Mouse (Mus musculus) MEL (cell line): ENCODE measurements around the gene Chd1. TPM values are rescaled to one million over a fixed set of nuclear protein-coding genes. Genes with fewer than 3 reads are reported as not detected.

ENCODE experiments used
- DNase-seq: peaks from one replicate; pipeline ENCODE4 v3.0.0; 2011; ENCODE audit warnings: low read depth, low spot score
- H3K27ac ChIP-seq: 2 replicates; pipeline ENCODE4 v1.5.1; 2012; ENCODE audit warnings: low read depth, mild to moderate bottlenecking, control low read depth, low read length, moderate library complexity; ENCODE audit not compliant: control insufficient read depth
- H3K27me3 ChIP-seq, 2 experiments: fragments of 150-350 bp in 1 of 2; sonication (generic) in 1 of 2; 2 replicates each; pipeline ENCODE4 v1.6.1; 2012; ENCODE audit warnings: low read length in 2 of 2, mild to moderate bottlenecking in 2 of 2, improper control_type of control experiment in 1 of 2, moderate library complexity in 1 of 2; ENCODE audit not compliant: insufficient read depth in 2 of 2, control insufficient read depth in 1 of 2
- H3K36me3 ChIP-seq, 2 experiments: 2 replicates each; pipeline ENCODE4 v1.6.1; 2012 to 2014; ENCODE audit warnings: low read length in 2 of 2, improper control_type of control experiment in 1 of 2, inconsistent platforms in 1 of 2, mild to moderate bottlenecking in 1 of 2; ENCODE audit not compliant: insufficient read depth in 2 of 2, control insufficient read depth in 1 of 2
- H3K4me1 ChIP-seq, 2 experiments: fragments of 150-350 bp in 1 of 2; sonication (generic) in 1 of 2; 2 replicates each; pipeline ENCODE4 v1.6.1; 2012; ENCODE audit warnings: low read length in 2 of 2, improper control_type of control experiment in 1 of 2, mild to moderate bottlenecking in 1 of 2; ENCODE audit not compliant: insufficient read depth in 2 of 2, control insufficient read depth in 1 of 2
- H3K4me3 ChIP-seq, 2 experiments: fragments of 150-350 bp in 1 of 2; sonication (generic) in 1 of 2; 2 replicates each; pipeline ENCODE4 v1.5.1; 2012; ENCODE audit warnings: low read depth in 2 of 2, low read length in 2 of 2, mild to moderate bottlenecking in 2 of 2, moderate library complexity in 2 of 2, control low read depth in 1 of 2, improper control_type of control experiment in 1 of 2; ENCODE audit not compliant: control insufficient read depth in 1 of 2, insufficient read depth in 1 of 2
- H3K79me2 ChIP-seq: 2 replicates; pipeline ENCODE4 v1.6.1; 2012; ENCODE audit warnings: mild to moderate bottlenecking, low read length, moderate library complexity; ENCODE audit not compliant: control insufficient read depth, poor library complexity, insufficient read depth
- H3K9ac ChIP-seq: 2 replicates; pipeline ENCODE4 v1.6.1; 2012; ENCODE audit warnings: low read depth, mild to moderate bottlenecking, control low read depth, low read length, moderate library complexity; ENCODE audit not compliant: control insufficient read depth, poor library complexity, severe bottlenecking
- H3K9me3 ChIP-seq: fragments of 150-350 bp; sonication (generic); replicated peaks from 2 replicates; pipeline ENCODE4 v1.6.1; 2012; ENCODE audit warnings: mild to moderate bottlenecking, low read length, improper control_type of control experiment, moderate library complexity; ENCODE audit not compliant: insufficient read depth
- CHD2 ChIP-seq: IDR thresholded peaks from 2 replicates; pipeline ENCODE4 v1.6.1; 2011; ENCODE audit warnings: low read length, improper control_type of control experiment
- CTCF ChIP-seq, 3 experiments: IDR thresholded peaks in 2 of 3; conservative IDR thresholded peaks in 1 of 3; 2 replicates each; pipeline ENCODE4 v1.5.1; 2011 to 2012; ENCODE audit warnings: low read length in 3 of 3, low read depth in 2 of 3, mild to moderate bottlenecking in 2 of 3, improper control_type of control experiment in 1 of 3, inconsistent platforms in 1 of 3, mixed read lengths in 1 of 3, moderate library complexity in 1 of 3; ENCODE audit not compliant: control insufficient read depth in 1 of 3, insufficient read depth in 1 of 3, poor library complexity in 1 of 3, severe bottlenecking in 1 of 3
- ETS1 ChIP-seq: IDR thresholded peaks from 2 replicates; pipeline ENCODE4 v1.6.1; 2012; ENCODE audit warnings: low read depth, mild to moderate bottlenecking, inconsistent platforms, low read length, improper control_type of control experiment, moderate library complexity
- JUND ChIP-seq: IDR thresholded peaks from 2 replicates; pipeline ENCODE4 v1.6.1; 2011; ENCODE audit warnings: low read depth, mild to moderate bottlenecking, improper control_type of control experiment, low read length
- KAT2A ChIP-seq: conservative IDR thresholded peaks from 2 replicates; pipeline ENCODE4 v1.6.1; 2012; ENCODE audit warnings: low read depth, low read length, improper control_type of control experiment, inconsistent platforms
- MAFK ChIP-seq: IDR thresholded peaks from 2 replicates; pipeline ENCODE4 v1.6.1; 2011; ENCODE audit warnings: low read depth, mild to moderate bottlenecking, low read length, improper control_type of control experiment, borderline replicate concordance
- MAX ChIP-seq: IDR thresholded peaks from 2 replicates; pipeline ENCODE4 v1.6.1; 2011; ENCODE audit warnings: low read length, improper control_type of control experiment
- MAZ ChIP-seq: IDR thresholded peaks from 2 replicates; pipeline ENCODE4 v1.6.1; 2012; ENCODE audit warnings: low read depth, mild to moderate bottlenecking, inconsistent platforms, low read length, improper control_type of control experiment
- MEF2A ChIP-seq: IDR thresholded peaks from 2 replicates; pipeline ENCODE4 v1.6.1; 2014; ENCODE audit warnings: low read depth, mild to moderate bottlenecking, inconsistent platforms, low read length, improper control_type of control experiment; ENCODE audit not compliant: poor library complexity, insufficient replicate concordance, severe bottlenecking; ENCODE audit errors: extremely low read depth
- MYB ChIP-seq: IDR thresholded peaks from 2 replicates; pipeline ENCODE4 v1.6.1; 2011; ENCODE audit warnings: mild to moderate bottlenecking, low read depth, low read length, improper control_type of control experiment
- NELFE ChIP-seq: IDR thresholded peaks from 2 replicates; pipeline ENCODE4 v1.6.1; 2011; ENCODE audit warnings: low read depth, low read length, improper control_type of control experiment
- POLR2A ChIP-seq, 2 experiments: IDR thresholded peaks; 2 replicates each; pipeline ENCODE4 v1.6.1; 2011 to 2012; ENCODE audit warnings: low read length in 2 of 2, mild to moderate bottlenecking in 2 of 2, control low read depth in 1 of 2, improper control_type of control experiment in 1 of 2, low read depth in 1 of 2, moderate library complexity in 1 of 2; ENCODE audit not compliant: control insufficient read depth in 1 of 2, insufficient read depth in 1 of 2, poor library complexity in 1 of 2
- RAD21 ChIP-seq: IDR thresholded peaks from 2 replicates; pipeline ENCODE4 v1.6.1; 2011; ENCODE audit warnings: mild to moderate bottlenecking, low read depth, low read length, improper control_type of control experiment
- RCOR1 ChIP-seq: IDR thresholded peaks from 2 replicates; pipeline ENCODE4 v1.6.1; 2012; ENCODE audit warnings: low read depth, mild to moderate bottlenecking, inconsistent platforms, low read length, improper control_type of control experiment
- SIN3A ChIP-seq: IDR thresholded peaks from 2 replicates; pipeline ENCODE4 v1.6.1; 2012; ENCODE audit warnings: low read length, improper control_type of control experiment, inconsistent platforms
- SMC3 ChIP-seq: IDR thresholded peaks from 2 replicates; pipeline ENCODE4 v1.6.1; 2011; ENCODE audit warnings: low read depth, low read length, improper control_type of control experiment
- TCF12 ChIP-seq: IDR thresholded peaks from 2 replicates; pipeline ENCODE4 v1.6.1; 2014; ENCODE audit warnings: low read depth, mild to moderate bottlenecking, inconsistent platforms, low read length, improper control_type of control experiment, moderate library complexity
- UBTF ChIP-seq: IDR thresholded peaks from 2 replicates; pipeline ENCODE4 v1.6.1; 2012; ENCODE audit warnings: low read depth, mild to moderate bottlenecking, inconsistent platforms, low read length, improper control_type of control experiment, moderate library complexity, borderline replicate concordance; ENCODE audit not compliant: insufficient read depth
- USF1 ChIP-seq: IDR thresholded peaks from 2 replicates; pipeline ENCODE4 v1.6.1; 2014; ENCODE audit warnings: low read depth, mild to moderate bottlenecking, inconsistent platforms, low read length, improper control_type of control experiment, moderate library complexity
- ZC3H11A ChIP-seq: IDR thresholded peaks from 2 replicates; pipeline ENCODE4 v1.6.1; 2012; ENCODE audit warnings: low read depth, mild to moderate bottlenecking, inconsistent platforms, low read length, improper control_type of control experiment
- ZMIZ1 ChIP-seq: IDR thresholded peaks from 2 replicates; pipeline ENCODE4 v1.6.1; 2012; ENCODE audit warnings: low read depth, mild to moderate bottlenecking, inconsistent platforms, low read length, improper control_type of control experiment, moderate library complexity
- polyA plus RNA-seq, 2 experiments: library from polyadenylated mRNA; stranded (reverse) in 1 of 2; unstranded in 1 of 2; fragments of >175 nt in 1 of 2; fragments of >200 nt in 1 of 2; gene quantifications; 2 replicates each; pipeline versions ENCODE4 v1.2.1 to v1.2.4; 2012; ENCODE audit warnings: low replicate concordance in 2 of 2, low read depth in 1 of 2; ENCODE audit not compliant: insufficient read length in 2 of 2, insufficient read depth in 1 of 2, missing spikeins in 1 of 2
- total RNA-seq: library from RNA; depleted of rRNA; stranded (reverse); fragments of 300-350 nt; gene quantifications from 2 replicates; pipeline ENCODE4 v1.2.3, GENCODE M21; 2012

Chd1 gene
- total and polyA plus RNA-seq, 3 experiments = 31.1 to 164 (median 48.8) TPM

DNA sequence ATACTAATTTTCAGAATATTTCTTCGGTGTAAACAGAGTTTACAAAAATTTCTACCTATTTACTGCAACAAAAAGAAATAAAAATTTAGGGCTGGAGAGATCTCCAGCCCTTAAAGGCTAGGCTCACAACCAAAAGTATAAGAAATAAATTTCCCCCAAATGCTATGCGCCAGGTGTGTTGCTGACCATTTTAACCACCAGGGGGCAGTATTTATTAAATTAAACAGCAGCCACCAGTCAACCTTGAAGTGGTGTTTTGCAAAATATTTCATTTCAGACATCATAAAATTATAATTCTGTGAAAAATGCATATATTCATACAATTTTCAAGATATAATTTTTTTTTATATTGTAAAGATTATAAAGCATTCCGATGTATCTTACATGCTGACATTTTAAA, 82.3 kb downstream of the Chd1 start:
- TF ChIP-seq SMC3 = peak; percentile 80
- no peak for TF ChIP-seq MEF2A
- peak; percentile 85 for TF ChIP-seq RAD21
- TF ChIP-seq USF1 = no peak
- no peak for TF ChIP-seq NELFE
- no peak for TF ChIP-seq ETS1
- no peak for TF ChIP-seq RCOR1
- peak; percentile 63 for TF ChIP-seq ZC3H11A
- peak; percentile 44 to 72 (median 58); a peak in 5 of 6 replicates for TF ChIP-seq CTCF (IDR thresholded peaks at IDR 0.05 in 2 of 3, conservative IDR thresholded peaks at IDR 0.05 in 1 of 3; ENCODE audit: control insufficient read depth in 1 of 3, insufficient read depth in 1 of 3, low read depth in 2 of 3, low read length in 3 of 3, poor library complexity in 1 of 3, severe bottlenecking in 1 of 3)
- H3K36me3 ChIP-seq = peaks cover 0 to 4% of the 10 kb centered on the region in 2 experiments; a peak in 1 of 4 replicates
- H3K79me2 ChIP-seq = no peaks in the 10 kb centered on the region
- H3K27me3 ChIP-seq = no peaks in the 10 kb centered on the region
- no peak overlapping the region for H3K27ac ChIP-seq
- H3K4me1 ChIP-seq = no peaks in the 10 kb centered on the region; a peak in 1 of 4 replicates
- H3K9me3 ChIP-seq = no peaks in the 10 kb centered on the region
- H3K4me3 ChIP-seq = no peak overlapping the region
- DNase-seq = peak; percentile 65
- H3K9ac ChIP-seq = no peak overlapping the region

GRCm38 (mm10) chr17:15790716-15791115, 85.9 kb downstream of the Chd1 start:
- H3K4me3 ChIP-seq = no peak overlapping the region
- peaks cover 0 to 4% of the 10 kb centered on the region in 2 experiments; a peak in 1 of 4 replicates for H3K36me3 ChIP-seq

More at GRCm38 (mm10) chr17:15790716-15791115, 85.9 kb downstream of the Chd1 start:
- H3K9ac ChIP-seq = no peak overlapping the region
- H3K79me2 ChIP-seq = no peaks in the 10 kb centered on the region
- no peak for DNase-seq
- no peaks in the 10 kb centered on the region for H3K27me3 ChIP-seq
- H3K4me1 ChIP-seq = no peaks in the 10 kb centered on the region
- H3K27ac ChIP-seq = no peak overlapping the region
- H3K9me3 ChIP-seq = no peaks in the 10 kb centered on the region
- TF ChIP-seq TCF12 (no peak), CHD2 (no peak), UBTF (no peak), MAZ (no peak), MAFK (no peak), USF1 (no peak), SIN3A (no peak), MAX (no peak), ETS1 (no peak), POLR2A (IDR thresholded peaks at IDR 0.05; ENCODE audit: control insufficient read depth in 1 of 2, insufficient read depth in 1 of 2, low read depth in 1 of 2, low read length in 2 of 2, poor library complexity in 1 of 2) (no peak), KAT2A (no peak), MYB (no peak), JUND (no peak), ZC3H11A (no peak), ZMIZ1 (no peak)
